Mouse (Mus musculus): Measurements from ENCODE around the gene Pln. TPM values are rescaled to one million over a fixed set of nuclear protein-coding genes. Genes with fewer than 3 reads are reported as not detected.

Pln gene
- polyA plus RNA-seq, 1 experiment from 2014 or later: 2.1 TPM

DNA sequence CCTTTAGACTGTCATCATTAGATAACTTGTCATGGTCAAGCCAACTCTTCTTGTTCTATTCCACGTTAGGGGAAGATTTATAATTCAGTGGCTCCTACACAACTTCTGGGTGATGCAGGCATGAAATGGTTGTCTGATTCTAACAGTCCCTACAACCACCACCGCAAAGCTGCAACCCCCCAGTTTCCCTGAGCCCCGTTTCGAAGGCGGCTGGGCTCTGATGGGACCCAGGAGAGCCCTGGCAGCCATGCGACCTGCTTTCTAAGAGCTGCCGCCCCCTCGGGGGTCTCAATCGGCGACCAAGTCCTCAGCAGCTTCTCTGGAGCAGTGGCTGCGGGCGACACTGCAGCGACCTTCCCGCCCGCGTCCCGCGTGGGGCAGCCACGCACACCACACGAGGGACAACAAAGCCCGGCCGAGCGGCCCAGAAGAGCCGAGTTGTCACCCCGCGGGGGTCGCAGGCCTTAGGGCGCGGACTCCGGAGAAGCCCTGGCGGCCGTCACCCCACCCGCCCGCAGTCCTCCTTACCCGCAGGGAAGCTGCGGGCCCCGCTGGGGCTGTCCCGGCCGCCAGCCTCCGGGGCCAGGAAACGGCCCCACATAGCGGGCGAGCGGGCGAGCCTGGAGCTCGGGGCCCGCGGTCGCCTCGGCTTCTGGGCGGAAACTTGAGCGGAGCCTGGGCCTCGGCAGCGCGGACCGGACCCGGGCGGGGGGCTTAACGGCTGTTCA is 41.7 kb downstream of the Pln start:
- Histone ChIP-seq H3K9me3 (ENCODE audit: control insufficient read depth, low read length) (no peaks in the 10 kb centered on the region), H3K27me3 (ENCODE audit: control insufficient read depth, insufficient read depth, low read length) (no peaks in the 10 kb centered on the region), H3K9ac (replicated peaks; ENCODE audit: low read depth, low read length) (peak overlapping the region; percentile 99), H3K4me3 (ENCODE audit: low read depth, low read length) (peak overlapping the region; percentile 98), H3K27ac (ENCODE audit: low read depth, low read length) (peak overlapping the region; percentile 97), H3K36me3 (ENCODE audit: control insufficient read depth, insufficient read depth, low read length) (no peaks in the 10 kb centered on the region), H3K4me2 (ENCODE audit: low read depth, low read length) (peak overlapping the region; percentile 71), H3K4me1 (ENCODE audit: control insufficient read depth, insufficient read depth, low read length) (peaks cover 15% of the 10 kb centered on the region; the same call in 1 of the 2 replicates)
- peak; percentile 81 for ATAC-seq (ENCODE audit: low read depth)
- WGBS: under 1% methylated on average over 59 of the region's 59 CpGs

DNA sequence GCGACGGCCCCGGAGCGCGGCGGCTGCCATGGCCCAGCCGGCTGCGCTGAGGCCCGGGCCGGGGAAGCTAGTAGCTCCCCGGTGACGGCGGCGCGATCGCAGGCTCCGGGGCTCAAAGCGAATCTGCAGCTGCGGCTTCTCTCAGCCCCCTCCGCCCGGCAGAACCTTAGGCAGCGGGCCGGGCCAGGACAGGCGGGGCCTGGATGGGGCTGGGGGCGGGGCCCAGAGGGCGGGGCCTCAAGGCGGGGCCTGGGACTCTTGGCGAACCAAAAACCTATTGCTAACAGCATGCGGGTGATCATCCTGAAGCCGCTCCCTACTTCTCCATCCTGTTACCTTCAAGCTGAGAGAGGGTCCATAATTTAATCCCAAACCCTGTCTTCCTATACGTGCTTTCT is 42.2 kb downstream of the Pln start, which contains the start of gene Cep85l:
Cep85l (minus strand) TSS at position 239 of the 398 bp plus-strand sequence.
- peaks cover 15% of the 10 kb centered on the region; the same call in 1 of the 2 replicates for H3K4me1 ChIP-seq (ENCODE audit: control insufficient read depth, insufficient read depth, low read length)
- H3K27ac ChIP-seq (ENCODE audit: low read depth, low read length): peak within 1 kb of the TSS; percentile 97
- peak within 1 kb of the TSS; percentile 71 for H3K4me2 ChIP-seq (ENCODE audit: low read depth, low read length)
- H3K4me3 ChIP-seq (ENCODE audit: low read depth, low read length): peak within 1 kb of the TSS; percentile 98
- H3K27me3 ChIP-seq (ENCODE audit: control insufficient read depth, insufficient read depth, low read length): no peaks in the 10 kb centered on the region
- ATAC-seq (ENCODE audit: low read depth): peak; percentile 99
- under 1% methylated on average over 30 of the region's 31 CpGs for WGBS
- H3K9me3 ChIP-seq (ENCODE audit: control insufficient read depth, low read length): no peaks in the 10 kb centered on the region
- H3K9ac ChIP-seq (replicated peaks; ENCODE audit: low read depth, low read length): peak within 1 kb of the TSS; percentile 99
- no peaks in the 10 kb centered on the region for H3K36me3 ChIP-seq (ENCODE audit: control insufficient read depth, insufficient read depth, low read length)

DNA sequence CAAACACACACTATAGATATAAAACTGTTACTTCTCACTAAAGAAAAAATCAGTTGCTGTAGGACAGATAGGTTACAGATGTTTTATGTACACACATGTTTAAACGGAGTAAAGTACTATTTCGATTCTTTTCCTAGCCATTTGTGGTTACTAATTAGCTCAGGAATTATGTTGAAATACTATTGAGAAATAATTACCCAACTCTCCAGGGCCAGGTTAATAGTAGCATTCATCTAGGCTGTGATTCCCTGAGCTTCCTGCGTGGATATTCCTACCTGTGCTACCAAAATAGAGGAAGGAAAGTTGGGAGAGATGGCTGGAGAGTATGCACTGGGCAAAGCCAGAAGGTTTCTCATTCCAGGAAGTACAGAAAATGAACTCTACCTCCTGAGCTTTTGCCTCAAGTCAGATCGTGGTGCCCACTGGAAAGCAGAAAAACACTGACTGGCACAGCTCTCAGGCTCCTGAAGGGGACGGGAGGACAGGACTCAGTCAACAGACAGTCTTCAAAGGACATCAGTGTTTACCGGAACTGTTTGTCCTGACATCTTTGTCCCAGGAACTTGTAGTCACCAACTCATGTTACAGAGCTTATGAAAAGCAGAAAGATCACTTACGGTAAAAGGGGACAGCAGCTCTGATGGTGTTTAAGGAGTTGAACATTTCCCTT is 45.4 kb downstream of the Pln start:
- Histone ChIP-seq H3K27ac (ENCODE audit: low read depth, low read length) (no peak overlapping the region), H3K4me3 (ENCODE audit: low read depth, low read length) (no peak overlapping the region), H3K36me3 (ENCODE audit: control insufficient read depth, insufficient read depth, low read length) (no peaks in the 10 kb centered on the region), H3K27me3 (ENCODE audit: control insufficient read depth, insufficient read depth, low read length) (no peaks in the 10 kb centered on the region), H3K9ac (replicated peaks; ENCODE audit: low read depth, low read length) (no peak overlapping the region), H3K4me2 (ENCODE audit: low read depth, low read length) (no peak overlapping the region), H3K9me3 (ENCODE audit: control insufficient read depth, low read length) (no peaks in the 10 kb centered on the region), H3K4me1 (ENCODE audit: control insufficient read depth, insufficient read depth, low read length) (peaks cover 5% of the 10 kb centered on the region; the same call in 1 of the 2 replicates)
- WGBS: 68% methylated on average over 7 of the region's 7 CpGs
- ATAC-seq (ENCODE audit: low read depth): no peak

DNA sequence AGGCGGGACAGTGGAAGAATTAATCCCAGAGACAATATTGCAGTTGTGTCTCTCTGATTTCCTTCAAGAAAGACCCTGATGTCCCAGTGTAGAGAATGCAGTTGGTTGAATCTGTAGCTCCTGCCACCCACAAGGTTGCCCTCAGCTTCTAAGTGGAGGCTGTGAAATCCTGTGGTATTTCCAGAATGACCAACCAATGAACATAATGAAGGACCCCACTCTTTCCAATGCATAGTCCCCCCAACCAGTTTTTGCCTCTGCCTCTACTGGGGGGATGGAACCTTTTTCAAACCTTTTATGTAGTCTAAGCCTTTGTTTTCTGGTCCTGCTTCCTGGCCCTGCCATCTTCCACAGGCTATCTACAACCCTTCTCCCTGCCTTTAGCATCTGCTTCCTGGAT is 47.4 kb downstream of the Pln start:
- no peak overlapping the region for H3K27ac ChIP-seq (ENCODE audit: low read depth, low read length)
- H3K4me3 ChIP-seq (ENCODE audit: low read depth, low read length): no peak overlapping the region
- no peak for ATAC-seq (ENCODE audit: low read depth)
- H3K4me2 ChIP-seq (ENCODE audit: low read depth, low read length): no peak overlapping the region
- no peaks in the 10 kb centered on the region for H3K9me3 ChIP-seq (ENCODE audit: control insufficient read depth, low read length)
- WGBS: 88% methylated on average over 1 of the region's 1 CpGs
- no peaks in the 10 kb centered on the region for H3K4me1 ChIP-seq (ENCODE audit: control insufficient read depth, insufficient read depth, low read length)
- no peaks in the 10 kb centered on the region for H3K27me3 ChIP-seq (ENCODE audit: control insufficient read depth, insufficient read depth, low read length)
- no peaks in the 10 kb centered on the region for H3K36me3 ChIP-seq (ENCODE audit: control insufficient read depth, insufficient read depth, low read length)
- no peak overlapping the region for H3K9ac ChIP-seq (replicated peaks; ENCODE audit: low read depth, low read length)

DNA sequence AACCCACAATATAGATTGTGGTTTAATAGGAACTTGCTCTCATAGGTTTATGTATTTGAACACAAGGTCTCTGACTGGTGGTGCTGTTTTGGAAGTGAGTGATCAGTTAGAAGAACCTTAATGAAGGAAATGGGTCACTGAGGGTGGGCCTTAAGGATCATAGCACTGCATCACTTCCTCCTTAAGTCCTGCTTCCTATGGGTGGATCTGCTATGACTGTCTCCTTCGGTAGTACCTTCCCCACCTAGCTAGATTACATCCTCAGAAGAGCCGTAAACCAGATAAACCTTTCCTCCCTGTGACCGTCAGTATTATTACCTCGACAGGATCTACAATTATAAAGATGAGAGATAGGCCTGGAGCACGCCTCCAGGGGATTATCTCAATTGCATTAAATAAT is 48.0 kb downstream of the Pln start:
- Histone ChIP-seq H3K4me3 (ENCODE audit: low read depth, low read length) (no peak overlapping the region), H3K9ac (replicated peaks; ENCODE audit: low read depth, low read length) (no peak overlapping the region), H3K27me3 (ENCODE audit: control insufficient read depth, insufficient read depth, low read length) (no peaks in the 10 kb centered on the region), H3K36me3 (ENCODE audit: control insufficient read depth, insufficient read depth, low read length) (no peaks in the 10 kb centered on the region), H3K4me2 (ENCODE audit: low read depth, low read length) (no peak overlapping the region), H3K27ac (ENCODE audit: low read depth, low read length) (no peak overlapping the region), H3K4me1 (ENCODE audit: control insufficient read depth, insufficient read depth, low read length) (no peaks in the 10 kb centered on the region), H3K9me3 (ENCODE audit: control insufficient read depth, low read length) (no peaks in the 10 kb centered on the region)
- WGBS: 74% methylated on average over 5 of the region's 5 CpGs
- ATAC-seq (ENCODE audit: low read depth): no peak

DNA sequence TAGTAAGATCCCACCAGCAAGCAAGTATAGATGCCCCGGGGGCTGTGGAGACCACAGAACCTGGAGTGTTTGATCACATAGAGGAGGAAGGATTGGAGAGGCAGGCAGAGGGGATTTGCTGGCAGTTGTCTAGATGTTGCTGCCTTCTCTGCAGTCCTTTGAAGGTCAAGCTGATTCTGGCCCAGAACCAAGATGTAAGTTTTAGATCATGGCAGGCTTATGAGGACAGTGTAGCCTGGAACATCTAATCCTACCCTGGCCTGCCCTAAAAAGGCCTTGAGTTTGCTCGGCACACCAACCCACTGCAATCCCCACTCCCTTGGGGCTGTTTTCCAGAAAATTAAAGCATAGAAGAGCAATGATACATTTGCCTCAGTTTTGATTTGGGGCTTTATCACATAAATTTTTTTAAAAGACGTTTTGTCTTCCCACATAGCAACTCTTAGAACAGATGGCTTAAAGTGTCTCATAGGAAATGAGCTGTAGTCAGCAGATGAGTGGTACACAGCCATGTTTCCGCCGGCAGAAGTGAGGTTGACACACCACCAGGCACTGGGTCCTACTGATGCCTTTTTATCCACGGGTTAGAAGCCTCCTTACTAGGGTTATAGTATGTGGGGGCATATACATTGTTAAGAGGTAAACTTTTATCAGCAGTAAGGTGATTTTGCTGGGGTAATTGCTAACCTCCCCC is 50.9 kb downstream of the Pln start:
- H3K4me1 ChIP-seq (ENCODE audit: control insufficient read depth, insufficient read depth, low read length): no peaks in the 10 kb centered on the region
- no peak overlapping the region for H3K9ac ChIP-seq (replicated peaks; ENCODE audit: low read depth, low read length)
- H3K27me3 ChIP-seq (ENCODE audit: control insufficient read depth, insufficient read depth, low read length): no peaks in the 10 kb centered on the region
- no peaks in the 10 kb centered on the region for H3K9me3 ChIP-seq (ENCODE audit: control insufficient read depth, low read length)
- ATAC-seq (ENCODE audit: low read depth): no peak
- H3K36me3 ChIP-seq (ENCODE audit: control insufficient read depth, insufficient read depth, low read length): no peaks in the 10 kb centered on the region
- no peak overlapping the region for H3K4me3 ChIP-seq (ENCODE audit: low read depth, low read length)
- no peak overlapping the region for H3K27ac ChIP-seq (ENCODE audit: low read depth, low read length)
- no peak overlapping the region for H3K4me2 ChIP-seq (ENCODE audit: low read depth, low read length)
- whole genome bisulfite sequencing: 59% methylated on average over 6 of the region's 6 CpGs

DNA sequence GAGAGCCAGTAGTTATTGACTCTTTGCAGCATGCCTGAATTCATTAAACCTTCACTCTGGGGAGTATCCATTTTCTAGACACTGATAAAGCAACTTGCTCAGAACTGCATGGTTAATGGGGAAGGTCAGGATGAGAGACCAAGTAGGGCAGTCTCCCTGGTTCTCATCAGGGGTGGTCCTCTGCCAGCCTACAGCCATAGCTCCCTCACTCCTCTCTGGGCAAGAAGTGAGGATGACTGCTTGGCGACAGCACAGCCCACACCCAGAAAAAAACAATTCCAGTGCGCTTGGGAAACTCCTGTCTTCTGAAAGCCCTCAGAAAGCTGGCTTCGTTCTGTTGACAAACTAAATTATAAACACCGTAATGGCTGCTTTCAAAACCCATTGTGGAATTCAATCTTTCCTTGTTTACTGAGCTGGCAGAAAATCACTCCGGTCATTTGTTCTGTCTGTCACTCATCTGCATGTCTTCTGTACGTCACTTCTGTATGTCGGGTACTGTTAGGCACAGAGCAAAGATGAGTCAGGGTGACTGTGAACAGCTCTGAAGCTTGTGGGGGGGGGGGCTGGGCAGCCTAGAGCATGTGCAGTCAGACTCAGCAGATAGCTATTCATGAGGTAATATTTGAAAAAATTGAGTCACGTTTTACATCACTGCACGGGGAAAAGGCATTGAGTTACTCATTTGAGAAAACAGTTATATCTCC is 57.6 kb downstream of the Pln start:
- H3K9me3 ChIP-seq (ENCODE audit: control insufficient read depth, low read length): no peaks in the 10 kb centered on the region
- no peaks in the 10 kb centered on the region for H3K27me3 ChIP-seq (ENCODE audit: control insufficient read depth, insufficient read depth, low read length)
- H3K4me2 ChIP-seq (ENCODE audit: low read depth, low read length): no peak overlapping the region
- no peaks in the 10 kb centered on the region for H3K4me1 ChIP-seq (ENCODE audit: control insufficient read depth, insufficient read depth, low read length)
- 88% methylated on average over 9 of the region's 9 CpGs for WGBS
- no peak overlapping the region for H3K27ac ChIP-seq (ENCODE audit: low read depth, low read length)
- ATAC-seq (ENCODE audit: low read depth): no peak
- no peaks in the 10 kb centered on the region for H3K36me3 ChIP-seq (ENCODE audit: control insufficient read depth, insufficient read depth, low read length)
- H3K9ac ChIP-seq (replicated peaks; ENCODE audit: low read depth, low read length): no peak overlapping the region
- H3K4me3 ChIP-seq (ENCODE audit: low read depth, low read length): no peak overlapping the region
